ENCODE assay signal across 24 mouse cellular contexts in genomic region chr15:84094921-84095320, GRCm38 (mm10). TPM values are rescaled to one million over a fixed set of nuclear protein-coding genes. Genes with fewer than 3 reads are reported as not detected.
DNase-seq lines count a peak whose midpoint lies in the region; ATAC-seq and TF ChIP-seq lines count a peak whose summit lies in the region.
"Had no signal": no experiment of that assay in that cellular context is flagged by ENCODE, and none has a peak within 500 bp of the region (broad histone marks: within the 10 kb centered on the region; RNA-seq: fewer than 3 reads in every experiment).

No protein-coding gene starts in this region.

- peak; percentile 61 to 80 for DNase-seq in cerebellum, postnatal 10 days
- DNase-seq in cerebellum, adult 18-20 months: no peak
- no peak for DNase-seq in forebrain, embryonic 11.5 days (ENCODE audit: low spot score)
- DNase-seq in hindbrain, postnatal 0 days (ENCODE audit: low spot score): peak; percentile 60
- no peak for DNase-seq in hindbrain, embryonic 14.5 days (ENCODE audit: low spot score)
- DNase-seq in brain, embryonic 14.5 days (ENCODE audit: low read depth): peak; percentile 64
- DNase-seq: adrenal gland, postnatal 14 days; cerebellum, postnatal 36 days; gastrocnemius, postnatal 10 days; heart, adult 18-20 months; heart, postnatal 10 days; heart, postnatal 4 days; kidney, adult 8-10 months had no signal

- peaks cover 3% of the 10 kb centered on the region; the same call in 1 of the 2 replicates for H3K36me3 ChIP-seq in forebrain, embryonic 15.5 days
- H3K36me3 ChIP-seq in forebrain, embryonic 11.5 days (ENCODE audit: control insufficient read depth, insufficient read depth, low read length): no peaks in the 10 kb centered on the region
- H3K36me3 ChIP-seq in hindbrain, postnatal 0 days (ENCODE audit: insufficient read depth, low read length): peaks cover 6% of the 10 kb centered on the region; the same call in 1 of the 2 replicates
- peaks cover 10% of the 10 kb centered on the region; the same call in 1 of the 2 replicates for H3K36me3 ChIP-seq in hindbrain, embryonic 14.5 days (replicated peaks; ENCODE audit: control insufficient read depth, insufficient read depth)
- H3K36me3 ChIP-seq: embryonic facial prominence, embryonic 13.5 days; heart, embryonic 10.5 days had no signal

- H3K4me3 ChIP-seq in forebrain, embryonic 15.5 days: no peak overlapping the region
- no peak overlapping the region for H3K4me3 ChIP-seq in forebrain, embryonic 11.5 days (ENCODE audit: low read depth, low read length)
- H3K4me3 ChIP-seq in hindbrain, postnatal 0 days (ENCODE audit: low read length): no peak overlapping the region
- H3K4me3 ChIP-seq in hindbrain, embryonic 14.5 days (replicated peaks; ENCODE audit: low read length): no peak overlapping the region
- H3K4me3 ChIP-seq: embryonic facial prominence, embryonic 13.5 days; heart, embryonic 10.5 days; hindbrain, embryonic 15.5 days had no signal

- no peak for TF ChIP-seq POLR2A in brain, embryonic 14.5 days (IDR thresholded peaks at IDR 0.05; ENCODE audit: borderline replicate concordance, extremely low read depth, insufficient read depth, insufficient read length, poor library complexity, severe bottlenecking)

- no peak overlapping the region for H3K4me2 ChIP-seq in forebrain, embryonic 15.5 days (replicated peaks)
- H3K4me2 ChIP-seq in forebrain, embryonic 11.5 days (ENCODE audit: low read depth, low read length, severe bottlenecking): no peak overlapping the region
- no peak overlapping the region for H3K4me2 ChIP-seq in hindbrain, postnatal 0 days (ENCODE audit: low read depth, low read length)
- no peak overlapping the region for H3K4me2 ChIP-seq in hindbrain, embryonic 14.5 days (replicated peaks)
- H3K4me2 ChIP-seq: embryonic facial prominence, embryonic 13.5 days; hindbrain, embryonic 15.5 days had no signal

- no peak for TF ChIP-seq CTCF in hindbrain, postnatal 0 days (IDR thresholded peaks at IDR 0.05; ENCODE audit: low read depth)
- TF ChIP-seq CTCF in brain, embryonic 14.5 days (IDR thresholded peaks at IDR 0.05; ENCODE audit: borderline replicate concordance, extremely low read depth, insufficient read depth, insufficient read length): no peak

- peaks cover 16% of the 10 kb centered on the region for H3K4me1 ChIP-seq in forebrain, embryonic 15.5 days
- no peaks in the 10 kb centered on the region for H3K4me1 ChIP-seq in forebrain, embryonic 11.5 days (replicated peaks; ENCODE audit: control insufficient read depth, insufficient read depth, low read length)
- peaks cover 5% of the 10 kb centered on the region; the same call in 1 of the 2 replicates for H3K4me1 ChIP-seq in hindbrain, postnatal 0 days (ENCODE audit: insufficient read depth, low read length)
- no peaks in the 10 kb centered on the region for H3K4me1 ChIP-seq in hindbrain, embryonic 14.5 days (replicated peaks; ENCODE audit: control insufficient read depth, insufficient read depth, low read length)
- H3K4me1 ChIP-seq: embryonic facial prominence, embryonic 13.5 days; heart, embryonic 10.5 days had no signal

- WGBS in forebrain, embryonic 15.5 days: 44% methylated on average over 7 of the region's 7 CpGs
- WGBS in forebrain, embryonic 11.5 days: 76% methylated on average over 7 of the region's 7 CpGs
- WGBS in hindbrain, postnatal 0 days: 46% methylated on average over 7 of the region's 7 CpGs
- WGBS in hindbrain, embryonic 14.5 days: 60% methylated on average over 7 of the region's 7 CpGs

- no peaks in the 10 kb centered on the region for H3K27me3 ChIP-seq in forebrain, embryonic 15.5 days
- H3K27me3 ChIP-seq in forebrain, embryonic 11.5 days (ENCODE audit: control insufficient read depth, insufficient read depth, low read length): no peaks in the 10 kb centered on the region
- H3K27me3 ChIP-seq in hindbrain, postnatal 0 days (ENCODE audit: insufficient read depth, low read length): no peaks in the 10 kb centered on the region
- H3K27me3 ChIP-seq in hindbrain, embryonic 14.5 days (ENCODE audit: control insufficient read depth, insufficient read depth, low read length): no peaks in the 10 kb centered on the region
- H3K27me3 ChIP-seq: embryonic facial prominence, embryonic 13.5 days; hindbrain, embryonic 15.5 days had no signal

- ATAC-seq in forebrain, embryonic 15.5 days (replicated peaks): peak; percentile 29; the same call in 1 of the 2 replicates
- no peak for ATAC-seq in forebrain, embryonic 11.5 days (replicated peaks; ENCODE audit: low FRiP score)
- peak; percentile 38; the same call in 1 of the 2 replicates for ATAC-seq in hindbrain, postnatal 0 days
- no peak for ATAC-seq in hindbrain, embryonic 14.5 days (ENCODE audit: low FRiP score)
- ATAC-seq: inflammation-experienced regulatory T-cells, adult 6 months; intestine, postnatal 0 days had no signal

- no peak overlapping the region for H3K9ac ChIP-seq in forebrain, embryonic 15.5 days (replicated peaks)
- no peak overlapping the region for H3K9ac ChIP-seq in forebrain, embryonic 11.5 days (ENCODE audit: low read length)
- no peak overlapping the region for H3K9ac ChIP-seq in hindbrain, postnatal 0 days (replicated peaks; ENCODE audit: low read length)
- H3K9ac ChIP-seq in hindbrain, embryonic 14.5 days: no peak overlapping the region
- H3K9ac ChIP-seq: embryonic facial prominence, embryonic 13.5 days; hindbrain, embryonic 15.5 days had no signal

- no peaks in the 10 kb centered on the region for H3K9me3 ChIP-seq in forebrain, embryonic 15.5 days
- H3K9me3 ChIP-seq in forebrain, embryonic 11.5 days (ENCODE audit: control insufficient read depth, low read length): no peaks in the 10 kb centered on the region
- no peaks in the 10 kb centered on the region for H3K9me3 ChIP-seq in hindbrain, postnatal 0 days (ENCODE audit: low read length)
- no peaks in the 10 kb centered on the region for H3K9me3 ChIP-seq in hindbrain, embryonic 14.5 days (ENCODE audit: control insufficient read depth, low read length)
- H3K9me3 ChIP-seq: embryonic facial prominence, embryonic 13.5 days; heart, embryonic 10.5 days; hindbrain, embryonic 15.5 days had no signal

- H3K27ac ChIP-seq in forebrain, embryonic 15.5 days (replicated peaks): peak overlapping the region; percentile 68
- H3K27ac ChIP-seq in forebrain, embryonic 11.5 days (ENCODE audit: low read depth, low read length): no peak overlapping the region
- peak overlapping the region; percentile 56; the same call in 1 of the 2 replicates for H3K27ac ChIP-seq in hindbrain, postnatal 0 days
- H3K27ac ChIP-seq in hindbrain, embryonic 14.5 days: no peak overlapping the region
- H3K27ac ChIP-seq: embryonic facial prominence, embryonic 13.5 days; heart, embryonic 10.5 days had no signal

RNA-seq across cellular contexts. Expression of gene Sult4a1, which starts 10.6 kb away (rescaled TPM):
- 76.7 and 76.8 TPM in 2 replicates for polyA plus RNA-seq in forebrain, embryonic 15.5 days (2015; fragmentation: Nextera tagmentation; extraction: Ambion mirVana)
- polyA plus RNA-seq in forebrain, embryonic 11.5 days (2014; fragmentation: Nextera tagmentation; extraction: Ambion mirVana): 9.7 and 11.8 TPM in 2 replicates
- 248 and 251 TPM in 2 replicates for total RNA-seq in hindbrain, postnatal 0 days (2014; rRNA removed)
- polyA plus RNA-seq in hindbrain, postnatal 0 days (2015; fragmentation: Nextera tagmentation; extraction: Ambion mirVana): 155 TPM in 2 replicates
- 70.3 and 78.6 TPM in 2 replicates for polyA plus RNA-seq in hindbrain, embryonic 14.5 days (2014; fragmentation: Nextera tagmentation; extraction: Ambion mirVana)
- polyA plus RNA-seq in brain, embryonic 14.5 days (2012; rRNA removed): 96.9 and 102 TPM in 2 replicates
- total RNA-seq: gastrocnemius, postnatal 4 days; heart, postnatal 10 days; MEL had no signal
- polyA plus RNA-seq: C2C12 had no signal

RNA-seq across cellular contexts. Expression of gene Pnpla5, which starts 28.1 kb away (rescaled TPM):
- polyA plus RNA-seq in forebrain, embryonic 15.5 days (2015; fragmentation: Nextera tagmentation; extraction: Ambion mirVana): not detected in 2 replicates
- not detected in 2 replicates for polyA plus RNA-seq in forebrain, embryonic 11.5 days (2014; fragmentation: Nextera tagmentation; extraction: Ambion mirVana)
- total RNA-seq in hindbrain, postnatal 0 days (2014; rRNA removed): not detected in 2 replicates
- not detected in 2 replicates for polyA plus RNA-seq in hindbrain, postnatal 0 days (2015; fragmentation: Nextera tagmentation; extraction: Ambion mirVana)
- not detected in 2 replicates for polyA plus RNA-seq in hindbrain, embryonic 14.5 days (2014; fragmentation: Nextera tagmentation; extraction: Ambion mirVana)
- not detected in 2 replicates for polyA plus RNA-seq in brain, embryonic 14.5 days (2012; rRNA removed)
- total RNA-seq: gastrocnemius, postnatal 10 days; gastrocnemius, postnatal 4 days; heart, adult 18-20 months; heart, postnatal 10 days; heart, postnatal 4 days; MEL had no signal
- polyA plus RNA-seq: C2C12; embryonic facial prominence, embryonic 13.5 days; frontal cortex, adult 2 months; heart, embryonic 10.5 days; heart, embryonic 14.5 days; hindbrain, embryonic 15.5 days; inflammation-experienced regulatory T-cells, adult 6 months; intestine, postnatal 0 days had no signal

RNA-seq across cellular contexts. Expression of gene Efcab6, which starts 29.7 kb away (rescaled TPM):
- 3.7 and 4.3 TPM in 2 replicates for polyA plus RNA-seq in forebrain, embryonic 15.5 days (2015; fragmentation: Nextera tagmentation; extraction: Ambion mirVana)
- polyA plus RNA-seq in forebrain, embryonic 11.5 days (2014; fragmentation: Nextera tagmentation; extraction: Ambion mirVana): 0.20 and 0.32 TPM in 2 replicates
- total RNA-seq in hindbrain, postnatal 0 days (2014; rRNA removed): 0.52 and 6.8 TPM in 2 replicates
- 0.42 and 1.6 TPM in 2 replicates for polyA plus RNA-seq in hindbrain, postnatal 0 days (2015; fragmentation: Nextera tagmentation; extraction: Ambion mirVana)
- 0.51 and 0.88 TPM in 2 replicates for polyA plus RNA-seq in hindbrain, embryonic 14.5 days (2014; fragmentation: Nextera tagmentation; extraction: Ambion mirVana)
- polyA plus RNA-seq in brain, embryonic 14.5 days (2012; rRNA removed): 1.1 and 1.5 TPM in 2 replicates
- total RNA-seq: adrenal gland, postnatal 14 days; heart, postnatal 10 days; heart, postnatal 4 days; MEL had no signal
- polyA plus RNA-seq: C2C12; heart, embryonic 10.5 days; inflammation-experienced regulatory T-cells, adult 6 months; intestine, postnatal 0 days had no signal

Comparison
In these comparisons a context has a peak if more than half of its experiments do, and no peak if none do; other contexts are left out.
1. DNase-seq: peak in cerebellum, postnatal 10 days (2 of 2), hindbrain, postnatal 0 days (single experiment) and brain, embryonic 14.5 days (single experiment); none in cerebellum, adult 18-20 months (0 of 2), forebrain, embryonic 11.5 days (single experiment) and hindbrain, embryonic 14.5 days (single experiment).
2. ATAC-seq: peak in forebrain, embryonic 15.5 days (single experiment) and hindbrain, postnatal 0 days (single experiment); none in forebrain, embryonic 11.5 days (single experiment) and hindbrain, embryonic 14.5 days (single experiment).
3. H3K27ac ChIP-seq: peak in forebrain, embryonic 15.5 days (single experiment) and hindbrain, postnatal 0 days (single experiment); none in forebrain, embryonic 11.5 days (single experiment) and hindbrain, embryonic 14.5 days (single experiment).